Mouse (Mus musculus): Measurements from ENCODE around the gene Rabgap1l. TPM values are rescaled to one million over a fixed set of nuclear protein-coding genes. Genes with fewer than 3 reads are reported as not detected.
A peak's percentile ranks its signal among the peaks of the same experiment; 100 is the strongest.

Rabgap1l gene
- total RNA-seq, 4 experiments from 2014 or later, result 202 to 244 (median 218) TPM

- DNase-seq (ENCODE audit: low spot score in 2 of 2), result no peak
These were observed 196.6 kb downstream of the Rabgap1l start for GRCm38 (mm10) chr1:160596252-160596947.

GRCm38 (mm10) chr1:160594576-160594975 is 198.4 kb downstream of the Rabgap1l start:
- no peak for DNase-seq (ENCODE audit: low spot score in 2 of 2)

GRCm38 (mm10) chr1:160594066-160594465 is 198.9 kb downstream of the Rabgap1l start:
- no peak for DNase-seq (ENCODE audit: low spot score in 2 of 2)

GRCm38 (mm10) chr1:160588911-160589590 is 204.0 kb downstream of the Rabgap1l start:
- DNase-seq (ENCODE audit: low spot score in 2 of 2), result no peak

GRCm38 (mm10) chr1:160579309-160580233 is 213.4 kb downstream of the Rabgap1l start:
- DNase-seq (ENCODE audit: low spot score in 2 of 2), result peak in 1 of 2 experiments; percentile 32

GRCm38 (mm10) chr1:160576124-160576523 is 216.9 kb downstream of the Rabgap1l start:
- no peak for DNase-seq (ENCODE audit: low spot score in 2 of 2)

GRCm38 (mm10) chr1:160574039-160574438 is 219.0 kb downstream of the Rabgap1l start:
- DNase-seq (ENCODE audit: low spot score in 2 of 2), result no peak

GRCm38 (mm10) chr1:160566458-160566857 is 226.6 kb downstream of the Rabgap1l start:
- DNase-seq (ENCODE audit: low spot score in 2 of 2), result no peak

- DNase-seq (ENCODE audit: low spot score in 2 of 2), result no peak
These were observed 231.6 kb downstream of the Rabgap1l start for GRCm38 (mm10) chr1:160561381-160561780.

- DNase-seq (ENCODE audit: low spot score in 2 of 2), result no peak
These were observed 242.4 kb downstream of the Rabgap1l start for GRCm38 (mm10) chr1:160550636-160551035.

GRCm38 (mm10) chr1:160547934-160548876 is 244.8 kb downstream of the Rabgap1l start:
- peak in 1 of 2 experiments; percentile 72 for DNase-seq (ENCODE audit: low spot score in 2 of 2)

GRCm38 (mm10) chr1:160535649-160536048 is 257.4 kb downstream of the Rabgap1l start:
- no peak for DNase-seq (ENCODE audit: low spot score in 2 of 2)

- peak in 1 of 2 experiments; percentile 72 for DNase-seq (ENCODE audit: low spot score in 2 of 2)
These were observed 258.3 kb downstream of the Rabgap1l start for GRCm38 (mm10) chr1:160534571-160535335.

GRCm38 (mm10) chr1:160533209-160533820 is 259.7 kb downstream of the Rabgap1l start:
- DNase-seq (ENCODE audit: low spot score in 2 of 2), result no peak

- DNase-seq (ENCODE audit: low spot score in 2 of 2), result peak; percentile 28 to 50
These were observed 261.6 kb downstream of the Rabgap1l start for GRCm38 (mm10) chr1:160531402-160531801.

GRCm38 (mm10) chr1:160521918-160522317 is 271.1 kb downstream of the Rabgap1l start:
- no peak for DNase-seq (ENCODE audit: low spot score in 2 of 2)

GRCm38 (mm10) chr1:160520665-160521064 is 272.3 kb downstream of the Rabgap1l start:
- no peak for DNase-seq (ENCODE audit: low spot score in 2 of 2)

- DNase-seq (ENCODE audit: low spot score in 2 of 2), result no peak
These were observed 273.0 kb downstream of the Rabgap1l start for GRCm38 (mm10) chr1:160519896-160520465.

GRCm38 (mm10) chr1:160518552-160518951 is 274.5 kb downstream of the Rabgap1l start:
- DNase-seq (ENCODE audit: low spot score in 2 of 2), result no peak
